Mouse (Mus musculus): ENCODE results near the gene Gdpgp1.

The Gdpgp1 gene

GRCm38 (mm10) chr7:80232489-80233029, at the start of gene Gdpgp1, which contains the start of gene Cib1:
Gene Gdpgp1 (plus strand): TSS chr7:80232865.
Gene Cib1 (minus strand): TSS chr7:80232813.
- peak; percentile 97 for DNase-seq

DNA sequence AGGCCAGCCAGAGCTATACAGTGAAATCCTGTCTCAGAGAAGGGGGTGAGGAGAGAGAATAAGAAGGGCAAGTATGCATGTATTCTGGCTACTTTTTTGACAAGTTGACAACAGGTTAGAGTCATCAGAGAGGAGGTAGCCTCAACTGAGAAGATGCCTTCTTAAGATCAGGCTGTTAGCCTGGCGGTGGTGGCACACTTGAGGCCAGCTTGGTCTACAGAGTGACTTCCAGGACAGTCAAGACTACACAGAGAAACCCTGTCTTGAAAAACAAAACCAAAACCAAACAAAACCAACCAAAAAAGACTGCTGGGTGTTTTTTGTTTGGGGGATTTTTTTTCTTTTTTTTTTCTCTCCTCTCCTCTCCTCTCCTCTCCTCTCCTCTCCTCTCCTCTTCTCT, 49.2 kb upstream of the Gdpgp1 start:
- DNase-seq: no peak

DNA sequence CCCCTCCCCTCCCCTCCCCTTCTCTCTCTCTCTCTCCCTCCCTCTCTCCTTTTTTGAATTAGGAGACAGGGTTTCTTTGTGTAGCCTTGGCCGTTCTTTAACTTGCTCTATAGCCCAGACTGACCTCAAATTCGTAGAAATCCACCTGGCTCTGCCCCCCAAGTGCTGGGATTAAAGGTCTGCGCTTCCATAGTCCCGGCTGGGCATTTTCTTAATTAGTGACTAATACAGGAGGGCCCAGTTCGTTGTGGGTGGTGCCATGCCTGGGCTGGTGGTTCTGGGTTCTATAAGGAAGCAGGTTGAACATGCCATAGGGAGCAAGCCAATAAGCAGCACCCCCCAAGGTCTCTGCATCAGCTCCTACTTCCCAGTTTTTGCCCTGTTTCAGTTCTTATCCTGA, 48.7 kb upstream of the Gdpgp1 start:
- DNase-seq: no peak

DNA sequence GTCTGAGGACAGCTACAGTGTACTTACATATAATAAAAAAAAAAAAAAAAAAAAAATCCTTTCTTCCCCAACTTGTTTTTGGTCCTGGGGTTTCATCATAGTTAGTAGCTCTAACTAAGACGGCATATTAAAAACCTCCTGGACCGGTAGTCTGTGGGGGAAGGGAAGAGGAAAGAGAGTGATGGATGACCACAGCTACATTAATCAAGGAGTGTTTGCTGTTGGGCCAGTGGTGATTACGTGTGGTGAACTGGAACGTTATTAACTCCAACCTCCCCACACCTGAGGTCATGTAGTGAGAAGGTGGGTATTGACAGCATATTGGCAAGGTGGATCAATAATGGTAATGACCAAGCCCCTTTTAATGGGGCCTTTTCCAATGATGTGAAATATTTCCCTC, 48.1 kb upstream of the Gdpgp1 start:
- no peak for DNase-seq

GRCm38 (mm10) chr7:80184968-80185367, 47.7 kb upstream of the Gdpgp1 start:
- DNase-seq: no peak

DNA sequence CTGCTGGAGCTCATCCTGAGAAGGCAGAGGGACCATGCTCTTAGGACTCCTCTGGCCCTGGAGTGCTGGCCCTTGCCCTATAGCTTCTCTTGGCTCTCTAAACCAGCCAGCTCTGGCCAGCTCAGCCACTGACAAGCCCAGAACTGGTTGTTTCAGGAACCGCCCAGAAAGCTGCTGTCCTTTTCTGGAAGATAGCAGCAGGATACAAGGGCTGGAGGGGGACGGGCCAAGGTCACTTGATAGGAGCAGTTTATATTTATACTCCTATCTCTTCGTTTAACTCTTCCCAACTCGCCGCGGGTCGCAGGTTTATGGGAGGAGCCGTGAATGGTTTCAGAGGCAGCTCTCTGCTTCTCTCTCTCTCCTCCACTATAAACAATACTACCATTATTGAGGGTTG, 46.6 kb upstream of the Gdpgp1 start:
- DNase-seq: no peak

DNA sequence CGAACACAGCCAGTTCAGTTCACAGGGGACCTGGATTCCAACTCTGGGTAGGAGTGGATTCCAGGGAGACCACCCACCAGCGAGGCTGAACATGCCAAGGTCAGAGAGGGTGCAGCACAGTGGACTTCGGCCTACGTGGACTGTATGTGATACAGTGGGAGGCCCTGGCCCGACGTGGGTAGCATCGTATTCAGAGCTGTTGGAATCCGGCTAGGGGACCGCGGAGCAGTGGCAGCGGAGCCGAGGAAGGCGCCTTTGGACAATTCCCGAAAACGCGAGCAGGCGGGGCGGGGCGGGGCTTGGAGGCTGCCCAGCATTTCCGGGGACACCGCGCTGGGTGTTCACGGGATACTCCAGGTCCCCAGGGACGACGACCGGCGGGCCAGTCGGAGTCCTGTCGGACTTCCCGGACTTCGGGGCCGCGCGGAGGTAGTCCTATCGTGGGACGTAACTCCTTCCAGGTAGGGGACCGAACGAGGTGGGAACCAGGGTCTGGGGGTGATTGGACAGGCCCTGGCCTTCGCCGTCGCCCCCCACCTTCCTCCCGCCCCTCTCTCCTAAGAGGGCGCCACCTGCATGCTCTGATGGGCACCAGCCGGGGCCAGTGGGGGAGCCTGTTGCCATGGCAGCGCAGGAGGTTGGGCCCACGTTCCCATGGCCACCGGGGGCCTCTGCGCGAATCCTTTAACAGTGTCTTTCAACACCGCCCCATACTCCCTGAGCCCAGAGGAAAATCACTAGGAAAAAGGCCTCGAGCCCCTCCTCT, 46.0 kb upstream of the Gdpgp1 start, which contains the start of gene Sema4b:
TSS of gene Sema4b (plus strand) at position 311 of the 766 bp plus-strand sequence.
- DNase-seq: peak; percentile 96

GRCm38 (mm10) chr7:80187501-80187900, 45.2 kb upstream of the Gdpgp1 start:
- DNase-seq: no peak

- no peak for DNase-seq
These were observed 44.0 kb upstream of the Gdpgp1 start for GRCm38 (mm10) chr7:80188579-80189125.

GRCm38 (mm10) chr7:80189147-80189933, 43.3 kb upstream of the Gdpgp1 start:
- no peak for DNase-seq

DNA sequence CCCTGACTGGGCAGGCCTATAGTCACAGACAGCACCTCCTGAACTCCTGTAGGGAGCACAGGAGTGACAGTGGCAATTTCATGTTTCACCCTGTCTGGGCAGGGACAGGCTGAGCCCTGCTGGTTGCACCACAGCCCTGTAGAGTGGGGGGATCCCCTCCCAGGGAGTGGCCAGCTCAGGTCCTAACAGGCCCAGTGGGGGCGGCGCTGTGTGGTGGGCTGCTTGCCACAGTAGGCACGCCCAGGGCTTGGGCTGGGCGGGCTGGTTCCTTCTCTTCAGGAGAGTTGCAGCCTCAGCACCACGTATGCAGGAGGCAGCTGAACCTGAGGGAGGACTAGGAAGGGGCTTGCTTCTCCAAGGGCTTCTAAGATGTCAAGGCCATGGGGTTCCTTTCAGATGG, 41.2 kb upstream of the Gdpgp1 start:
- DNase-seq: no peak

- DNase-seq: peak; percentile 97
These were observed 40.2 kb upstream of the Gdpgp1 start for GRCm38 (mm10) chr7:80192226-80193061.

GRCm38 (mm10) chr7:80193941-80194739, 38.5 kb upstream of the Gdpgp1 start:
- DNase-seq: no peak

DNA sequence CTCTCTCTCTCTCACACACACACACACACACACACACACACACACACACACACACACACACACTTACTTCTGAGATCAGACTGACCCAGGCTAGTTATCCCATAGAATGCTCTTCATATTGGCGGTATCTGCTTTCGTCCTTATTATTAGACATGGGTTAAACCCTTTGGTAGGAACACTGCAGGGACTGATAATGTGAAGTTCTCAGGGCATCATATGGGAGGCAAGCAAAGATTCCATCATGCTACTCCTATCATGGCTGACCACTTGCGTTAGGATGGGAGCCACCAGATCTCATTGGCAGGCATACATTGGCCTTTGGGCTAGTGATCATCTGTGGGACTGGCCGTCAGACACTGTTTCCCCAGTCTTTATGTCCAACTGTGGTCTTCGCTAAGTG, 37.5 kb upstream of the Gdpgp1 start:
- DNase-seq: no peak

GRCm38 (mm10) chr7:80195576-80196263, 36.9 kb upstream of the Gdpgp1 start:
- no peak for DNase-seq

GRCm38 (mm10) chr7:80197371-80197770, 35.3 kb upstream of the Gdpgp1 start:
- peak; percentile 52 for DNase-seq

GRCm38 (mm10) chr7:80197941-80198778, 34.5 kb upstream of the Gdpgp1 start:
- DNase-seq: peak; percentile 93

DNA sequence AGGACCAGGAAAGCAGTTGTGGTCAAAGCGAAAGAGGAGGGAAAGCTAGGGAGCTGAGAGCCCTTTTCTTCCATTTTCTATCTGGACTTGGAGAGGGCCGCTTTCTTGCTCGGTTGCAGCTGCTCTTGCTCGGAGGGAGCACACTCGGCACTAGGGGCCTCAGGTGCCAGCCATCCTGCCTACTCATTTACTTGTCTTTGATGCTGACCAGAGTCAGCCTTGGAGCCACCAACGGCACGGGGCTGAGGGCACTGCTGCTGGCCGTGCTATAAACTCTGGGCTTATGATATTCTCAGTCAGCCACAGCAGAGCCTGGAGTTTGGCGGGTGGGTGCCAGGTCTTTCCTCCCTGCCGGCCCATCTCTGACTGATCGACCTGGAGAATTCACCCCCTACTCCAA, 33.8 kb upstream of the Gdpgp1 start:
- no peak for DNase-seq

DNA sequence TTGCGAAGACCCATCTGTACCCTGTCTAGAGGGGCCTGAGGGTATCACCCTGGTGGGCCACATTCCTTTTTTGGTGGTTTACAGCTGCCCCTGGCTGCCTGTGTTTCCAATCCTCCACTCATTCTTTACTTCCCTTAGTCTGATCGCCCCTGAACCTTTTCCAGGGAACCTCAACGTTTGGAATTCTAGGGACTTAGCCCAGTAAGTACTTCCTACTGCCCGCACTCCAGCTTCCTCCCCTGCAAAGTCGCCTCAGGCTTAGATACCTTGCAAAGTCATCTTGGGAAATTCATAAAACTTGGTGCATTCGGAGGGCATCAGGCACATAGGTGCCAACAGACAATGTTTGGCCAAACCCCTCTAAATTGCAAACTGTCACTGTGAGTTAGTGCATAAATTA, 33.4 kb upstream of the Gdpgp1 start:
- no peak for DNase-seq

Data from retina, postnatal 1 day (tissue).